Mouse (Mus musculus): ENCODE measurements at regions not wholly inside any gene's neighbourhood (a gene's known extent, or its start where the extent isn't known, plus 50 kb on each side); places are given as distances from the start of the nearest gene placed in this dataset.

GRCm38 (mm10) chr8:26596665-26597362 lies 380.3 kb upstream of the Zfp703 start:
- TF ChIP-seq CTCF (IDR thresholded peaks at IDR 0.05; ENCODE audit: low read depth) (peak; percentile 18; the same call in 1 of the 2 replicates), EP300 (IDR thresholded peaks at IDR 0.05; ENCODE audit: low read depth) (no peak)
